Mouse (Mus musculus) MEL (cell line): Measurements from ENCODE around the gene Cd200r2. TPM values are rescaled to one million over a fixed set of nuclear protein-coding genes. Genes with fewer than 3 reads are reported as not detected.

ENCODE experiments used
- DNase-seq: peaks from one replicate; pipeline ENCODE4 v3.0.0; 2011; ENCODE audit warnings: low read depth, low spot score
- H3K27ac ChIP-seq: 2 replicates; pipeline ENCODE4 v1.5.1; 2012; ENCODE audit warnings: low read depth, mild to moderate bottlenecking, control low read depth, low read length, moderate library complexity; ENCODE audit not compliant: control insufficient read depth
- H3K27me3 ChIP-seq, 2 experiments: fragments of 150-350 bp in 1 of 2; sonication (generic) in 1 of 2; 2 replicates each; pipeline ENCODE4 v1.6.1; 2012; ENCODE audit warnings: low read length in 2 of 2, mild to moderate bottlenecking in 2 of 2, improper control_type of control experiment in 1 of 2, moderate library complexity in 1 of 2; ENCODE audit not compliant: insufficient read depth in 2 of 2, control insufficient read depth in 1 of 2
- H3K36me3 ChIP-seq, 2 experiments: 2 replicates each; pipeline ENCODE4 v1.6.1; 2012 to 2014; ENCODE audit warnings: low read length in 2 of 2, improper control_type of control experiment in 1 of 2, inconsistent platforms in 1 of 2, mild to moderate bottlenecking in 1 of 2; ENCODE audit not compliant: insufficient read depth in 2 of 2, control insufficient read depth in 1 of 2
- H3K4me1 ChIP-seq, 2 experiments: fragments of 150-350 bp in 1 of 2; sonication (generic) in 1 of 2; 2 replicates each; pipeline ENCODE4 v1.6.1; 2012; ENCODE audit warnings: low read length in 2 of 2, improper control_type of control experiment in 1 of 2, mild to moderate bottlenecking in 1 of 2; ENCODE audit not compliant: insufficient read depth in 2 of 2, control insufficient read depth in 1 of 2
- H3K4me3 ChIP-seq, 2 experiments: fragments of 150-350 bp in 1 of 2; sonication (generic) in 1 of 2; 2 replicates each; pipeline ENCODE4 v1.5.1; 2012; ENCODE audit warnings: low read depth in 2 of 2, low read length in 2 of 2, mild to moderate bottlenecking in 2 of 2, moderate library complexity in 2 of 2, control low read depth in 1 of 2, improper control_type of control experiment in 1 of 2; ENCODE audit not compliant: control insufficient read depth in 1 of 2, insufficient read depth in 1 of 2
- H3K79me2 ChIP-seq: 2 replicates; pipeline ENCODE4 v1.6.1; 2012; ENCODE audit warnings: mild to moderate bottlenecking, low read length, moderate library complexity; ENCODE audit not compliant: control insufficient read depth, poor library complexity, insufficient read depth
- H3K9ac ChIP-seq: 2 replicates; pipeline ENCODE4 v1.6.1; 2012; ENCODE audit warnings: low read depth, mild to moderate bottlenecking, control low read depth, low read length, moderate library complexity; ENCODE audit not compliant: control insufficient read depth, poor library complexity, severe bottlenecking
- H3K9me3 ChIP-seq: fragments of 150-350 bp; sonication (generic); replicated peaks from 2 replicates; pipeline ENCODE4 v1.6.1; 2012; ENCODE audit warnings: mild to moderate bottlenecking, low read length, improper control_type of control experiment, moderate library complexity; ENCODE audit not compliant: insufficient read depth
- E2F4 ChIP-seq: IDR thresholded peaks from 2 replicates; pipeline ENCODE4 v1.6.1; 2011; ENCODE audit warnings: low read depth, low read length, improper control_type of control experiment, borderline replicate concordance
- ELF1 ChIP-seq: IDR thresholded peaks from 2 replicates; pipeline ENCODE4 v1.6.1; 2014; ENCODE audit warnings: low read depth, mild to moderate bottlenecking, inconsistent platforms, low read length, improper control_type of control experiment, moderate library complexity
- EP300 ChIP-seq, 2 experiments: IDR thresholded peaks; 2 replicates each; pipeline ENCODE4 v1.6.1; 2011; ENCODE audit warnings: improper control_type of control experiment in 2 of 2, low read length in 2 of 2, low read depth in 1 of 2, mild to moderate bottlenecking in 1 of 2
- ETS1 ChIP-seq: IDR thresholded peaks from 2 replicates; pipeline ENCODE4 v1.6.1; 2012; ENCODE audit warnings: low read depth, mild to moderate bottlenecking, inconsistent platforms, low read length, improper control_type of control experiment, moderate library complexity
- GABPA ChIP-seq: IDR thresholded peaks from 2 replicates; pipeline ENCODE4 v1.6.1; 2012; ENCODE audit warnings: low read depth, mild to moderate bottlenecking, inconsistent platforms, low read length, improper control_type of control experiment, moderate library complexity
- GATA1 ChIP-seq: IDR thresholded peaks from 2 replicates; pipeline ENCODE4 v1.6.1; 2011; ENCODE audit warnings: low read depth, low read length, improper control_type of control experiment
- JUND ChIP-seq: IDR thresholded peaks from 2 replicates; pipeline ENCODE4 v1.6.1; 2011; ENCODE audit warnings: low read depth, mild to moderate bottlenecking, improper control_type of control experiment, low read length
- MAX ChIP-seq: IDR thresholded peaks from 2 replicates; pipeline ENCODE4 v1.6.1; 2011; ENCODE audit warnings: low read length, improper control_type of control experiment
- MAZ ChIP-seq: IDR thresholded peaks from 2 replicates; pipeline ENCODE4 v1.6.1; 2012; ENCODE audit warnings: low read depth, mild to moderate bottlenecking, inconsistent platforms, low read length, improper control_type of control experiment
- MXI1 ChIP-seq: IDR thresholded peaks from 2 replicates; pipeline ENCODE4 v1.6.1; 2011; ENCODE audit warnings: mild to moderate bottlenecking, low read depth, low read length, improper control_type of control experiment
- MYB ChIP-seq: IDR thresholded peaks from 2 replicates; pipeline ENCODE4 v1.6.1; 2011; ENCODE audit warnings: mild to moderate bottlenecking, low read depth, low read length, improper control_type of control experiment
- NELFE ChIP-seq: IDR thresholded peaks from 2 replicates; pipeline ENCODE4 v1.6.1; 2011; ENCODE audit warnings: low read depth, low read length, improper control_type of control experiment
- NRF1 ChIP-seq: IDR thresholded peaks from 2 replicates; pipeline ENCODE4 v1.6.1; 2014; ENCODE audit warnings: low read depth, mild to moderate bottlenecking, inconsistent platforms, low read length, improper control_type of control experiment, moderate library complexity; ENCODE audit not compliant: poor library complexity, insufficient read depth, severe bottlenecking
- POLR2AphosphoS2 ChIP-seq: IDR thresholded peaks from 2 replicates; pipeline ENCODE4 v1.6.1; 2011; ENCODE audit warnings: low read length, improper control_type of control experiment
- POLR2AphosphoS5 ChIP-seq: IDR thresholded peaks from 2 replicates; pipeline ENCODE4 v1.6.1; 2012; ENCODE audit warnings: low read depth, borderline replicate concordance, mild to moderate bottlenecking, inconsistent platforms, low read length, moderate library complexity, mixed read lengths
- RAD21 ChIP-seq: IDR thresholded peaks from 2 replicates; pipeline ENCODE4 v1.6.1; 2011; ENCODE audit warnings: mild to moderate bottlenecking, low read depth, low read length, improper control_type of control experiment
- RCOR1 ChIP-seq: IDR thresholded peaks from 2 replicates; pipeline ENCODE4 v1.6.1; 2012; ENCODE audit warnings: low read depth, mild to moderate bottlenecking, inconsistent platforms, low read length, improper control_type of control experiment
- SIN3A ChIP-seq: IDR thresholded peaks from 2 replicates; pipeline ENCODE4 v1.6.1; 2012; ENCODE audit warnings: low read length, improper control_type of control experiment, inconsistent platforms
- SMC3 ChIP-seq: IDR thresholded peaks from 2 replicates; pipeline ENCODE4 v1.6.1; 2011; ENCODE audit warnings: low read depth, low read length, improper control_type of control experiment
- TAL1 ChIP-seq: IDR thresholded peaks from 2 replicates; pipeline ENCODE4 v1.6.1; 2012; ENCODE audit warnings: mild to moderate bottlenecking, inconsistent platforms, low read length, moderate library complexity, mixed read lengths
- TBP ChIP-seq: IDR thresholded peaks from 2 replicates; pipeline ENCODE4 v1.8.0; 2011; ENCODE audit warnings: low read depth, low read length, improper control_type of control experiment
- TCF12 ChIP-seq: IDR thresholded peaks from 2 replicates; pipeline ENCODE4 v1.6.1; 2014; ENCODE audit warnings: low read depth, mild to moderate bottlenecking, inconsistent platforms, low read length, improper control_type of control experiment, moderate library complexity
- USF1 ChIP-seq: IDR thresholded peaks from 2 replicates; pipeline ENCODE4 v1.6.1; 2014; ENCODE audit warnings: low read depth, mild to moderate bottlenecking, inconsistent platforms, low read length, improper control_type of control experiment, moderate library complexity
- USF2 ChIP-seq, 2 experiments: IDR thresholded peaks; 2 replicates each; pipeline ENCODE4 v1.6.1; 2011 to 2012; ENCODE audit warnings: improper control_type of control experiment in 2 of 2, low read length in 2 of 2, borderline replicate concordance in 1 of 2, inconsistent platforms in 1 of 2, low read depth in 1 of 2, mild to moderate bottlenecking in 1 of 2; ENCODE audit not compliant: insufficient read depth in 1 of 2
- ZKSCAN1 ChIP-seq: IDR thresholded peaks from 2 replicates; pipeline ENCODE4 v1.6.1; 2012; ENCODE audit warnings: low read depth, mild to moderate bottlenecking, inconsistent platforms, low read length, improper control_type of control experiment, moderate library complexity
- polyA plus RNA-seq, 2 experiments: library from polyadenylated mRNA; stranded (reverse) in 1 of 2; unstranded in 1 of 2; fragments of >175 nt in 1 of 2; fragments of >200 nt in 1 of 2; gene quantifications; 2 replicates each; pipeline versions ENCODE4 v1.2.1 to v1.2.4; 2012; ENCODE audit warnings: low replicate concordance in 2 of 2, low read depth in 1 of 2; ENCODE audit not compliant: insufficient read length in 2 of 2, insufficient read depth in 1 of 2, missing spikeins in 1 of 2
- total RNA-seq: library from RNA; depleted of rRNA; stranded (reverse); fragments of 300-350 nt; gene quantifications from 2 replicates; pipeline ENCODE4 v1.2.3, GENCODE M21; 2012

Gene Cd200r2
- total and polyA plus RNA-seq, 3 experiments = not detected

- no peak for DNase-seq
- Histone ChIP-seq H3K36me3 (no peaks in the 10 kb centered on the region), H3K9ac (no peak overlapping the region), H3K79me2 (no peaks in the 10 kb centered on the region), H3K27ac (no peak overlapping the region), H3K9me3 (no peaks in the 10 kb centered on the region), H3K4me1 (no peaks in the 10 kb centered on the region), H3K27me3 (no peaks in the 10 kb centered on the region), H3K4me3 (no peak overlapping the region)
- TF ChIP-seq MAZ (no peak), TAL1 (no peak), ETS1 (no peak), MAX (no peak), RCOR1 (no peak), ZKSCAN1 (no peak), MXI1 (no peak), GABPA (no peak), POLR2AphosphoS2 (no peak), USF2 (IDR thresholded peaks at IDR 0.05; ENCODE audit: borderline replicate concordance in 1 of 2, insufficient read depth in 1 of 2, low read depth in 1 of 2, low read length in 2 of 2) (no peak), JUND (no peak)
These were observed 65.1 kb downstream of the Cd200r2 start for GRCm38 (mm10) chr16:44932016-44932415.

- Histone ChIP-seq H3K79me2 (no peaks in the 10 kb centered on the region), H3K27me3 (no peaks in the 10 kb centered on the region), H3K9me3 (no peaks in the 10 kb centered on the region), H3K36me3 (peaks cover 0 to 10% of the 10 kb centered on the region in 2 experiments; a peak in 2 of 4 replicates), H3K9ac (peak within 1 kb of the TSS; percentile 1; the same call in 1 of the 2 replicates), H3K4me1 (peaks cover 0 to 8% of the 10 kb centered on the region in 2 experiments; a peak in 1 of 4 replicates), H3K4me3 (peak within 1 kb of the TSS in 1 of 2 experiments; percentile 8; a peak in 1 of 4 replicates), H3K27ac (peak within 1 kb of the TSS; percentile 27; the same call in 1 of the 2 replicates)
- DNase-seq = peak; percentile 56
- TF ChIP-seq SIN3A = no peak
- TF ChIP-seq TAL1 = peak; percentile 58
- TF ChIP-seq RAD21 = no peak
- no peak for TF ChIP-seq ZKSCAN1
- peak; percentile 89 for TF ChIP-seq TCF12
- TF ChIP-seq TBP = no peak
- no peak for TF ChIP-seq USF1
- no peak for TF ChIP-seq SMC3
- TF ChIP-seq RCOR1 = peak; percentile 62; the same call in 1 of the 2 replicates
- no peak for TF ChIP-seq NELFE
- TF ChIP-seq GATA1 = peak; percentile 92
- TF ChIP-seq GABPA = no peak
- TF ChIP-seq ELF1 = no peak
- no peak for TF ChIP-seq MXI1
- 0 out of 2 replicates have a peak, but pooled peaks have one; percentile 56 for TF ChIP-seq ETS1
- TF ChIP-seq MYB = peak; percentile 53; the same call in 1 of the 2 replicates
- TF ChIP-seq EP300 (IDR thresholded peaks at IDR 0.05; ENCODE audit: low read depth in 1 of 2, low read length in 2 of 2) = peak; percentile 91 to 92
- no peak for TF ChIP-seq POLR2AphosphoS5
- no peak for TF ChIP-seq E2F4
- TF ChIP-seq MAX = no peak
- no peak for TF ChIP-seq NRF1
These were observed 76.6 kb downstream of the Cd200r2 start, which contains the start of gene Cd200r3 for GRCm38 (mm10) chr16:44943468-44943867. Gene Cd200r3, plus strand, starts transcription at chr16:44943678.
